Mouse (Mus musculus) gastrocnemius, adult 2 months (tissue): ENCODE measurements at regions not wholly inside any gene's neighbourhood (a gene's known extent, or its start where the extent isn't known, plus 50 kb on each side); places are given as distances from the start of the nearest gene placed in this dataset.

ENCODE experiments used
- DNase-seq: peaks from one replicate; pipeline ENCODE4 v3.0.0; 2022
- H3K27ac ChIP-seq: fragments of 200-600 bp; 2 replicates; pipeline ENCODE4 v1.8.1; 2022; ENCODE audit warnings: mild to moderate bottlenecking
- H3K4me3 ChIP-seq: fragments of 200-600 bp; 2 replicates; pipeline ENCODE4 v1.8.1; 2022; ENCODE audit warnings: mild to moderate bottlenecking, moderate library complexity
- CTCF ChIP-seq: fragments of 200-600 bp; IDR thresholded peaks from 2 replicates; pipeline ENCODE4 v1.8.1; 2022; ENCODE audit warnings: antibody characterized with exemption, mild to moderate bottlenecking, moderate library complexity
- intact Hi-C: fragments of 180-260 bp; cut with DNase I; formaldehyde crosslinking; loops from one replicate; pipeline ENCODE4 v1.15.1; 2025

GRCm38 (mm10) chr9:48111316-48111890 is 50.4 kb upstream of the Nxpe4 start:
- intact Hi-C loops, result no loop called here
- DNase-seq, result no peak
- TF ChIP-seq CTCF, result no peak
- H3K4me3 ChIP-seq, result no peak overlapping the region
- H3K27ac ChIP-seq, result no peak overlapping the region
